Mouse (Mus musculus) limb, embryonic 12.5 days (tissue): ENCODE data around the gene Olfr419. TPM values are rescaled to one million over a fixed set of nuclear protein-coding genes. Genes with fewer than 3 reads are reported as not detected.

Experiments used
- ATAC-seq: fragments of 200-750 bp; cut with Nextera tagmentation; 2 replicates; pipeline ENCODE4 v1.8.0; 2017; ENCODE audit warnings: low read depth, moderate TSS enrichment; ENCODE audit not compliant: insufficient number of reproducible peaks, insufficient read depth, low FRiP score, low TSS enrichment
- H3K27ac ChIP-seq: fragments of 300-500 bp; sonication (generic); 2 replicates; pipeline ENCODE4 v1.5.1; 2016; ENCODE audit warnings: mild to moderate bottlenecking, moderate library complexity
- H3K27me3 ChIP-seq: fragments of 300-500 bp; sonication (generic); 2 replicates; pipeline ENCODE4 v1.6.1; 2016; ENCODE audit warnings: mild to moderate bottlenecking, moderate library complexity
- H3K36me3 ChIP-seq: fragments of 300-500 bp; sonication (generic); 2 replicates; pipeline ENCODE4 v1.6.1; 2016; ENCODE audit warnings: mild to moderate bottlenecking, moderate library complexity
- H3K4me1 ChIP-seq: fragments of 300-500 bp; sonication (generic); replicated peaks from 2 replicates; pipeline ENCODE4 v1.6.1; 2016
- H3K4me2 ChIP-seq: fragments of 300-500 bp; sonication (generic); 2 replicates; pipeline ENCODE4 v1.6.1; 2016; ENCODE audit warnings: mild to moderate bottlenecking, moderate library complexity
- H3K4me3 ChIP-seq: fragments of 300-500 bp; sonication (generic); replicated peaks from 2 replicates; pipeline ENCODE4 v1.5.1; 2016; ENCODE audit warnings: mild to moderate bottlenecking
- H3K9ac ChIP-seq: fragments of 300-500 bp; sonication (generic); replicated peaks from 2 replicates; pipeline ENCODE4 v1.6.1; 2016; ENCODE audit warnings: mild to moderate bottlenecking, moderate library complexity
- H3K9me3 ChIP-seq: fragments of 300-500 bp; sonication (generic); 2 replicates; pipeline ENCODE4 v1.6.1; 2016; ENCODE audit warnings: mild to moderate bottlenecking, moderate library complexity
- WGBS: fragments of 180-500 bp; shearing (Covaris S2); methylation state at CpG from one replicate; pipeline ENCODE4 v1.1.7; 2016; 5-methylcytosine and 5-hydroxymethylcytosine counted together
- polyA plus RNA-seq: library from polyadenylated mRNA; unstranded; fragments of >200 nt; fragmentation: Nextera tagmentation; extraction: Ambion mirVana; gene quantifications from 2 replicates; pipeline ENCODE4 v1.2.1, GENCODE M21; 2016

The Olfr419 gene
- polyA plus RNA-seq = not detected in 2 replicates

- ATAC-seq = no peak
- Histone ChIP-seq H3K4me2 (no peak within 1 kb of the TSS), H3K36me3 (no peaks in the 10 kb centered on the region), H3K9ac (no peak within 1 kb of the TSS), H3K4me3 (no peak within 1 kb of the TSS), H3K9me3 (no peaks in the 10 kb centered on the region), H3K27me3 (no peaks in the 10 kb centered on the region), H3K4me1 (no peaks in the 10 kb centered on the region), H3K27ac (no peak within 1 kb of the TSS)
- 79% methylated on average over 3 of the region's 3 CpGs for WGBS
Observed at GRCm38 (mm10) chr1:174251961-174252360, at the start of gene Olfr419. Olfr419 (minus strand) TSS chr1:174252061.

GRCm38 (mm10) chr1:174270643-174271042 is 18.8 kb upstream of the Olfr419 start:
- Histone ChIP-seq H3K9me3 (no peaks in the 10 kb centered on the region), H3K9ac (no peak overlapping the region), H3K36me3 (no peaks in the 10 kb centered on the region), H3K4me2 (no peak overlapping the region), H3K27me3 (no peaks in the 10 kb centered on the region), H3K4me1 (no peaks in the 10 kb centered on the region), H3K27ac (no peak overlapping the region), H3K4me3 (no peak overlapping the region)
- no peak for ATAC-seq
- WGBS = 84% methylated on average over 3 of the region's 3 CpGs

- H3K9ac ChIP-seq = no peak overlapping the region
- H3K4me1 ChIP-seq = no peaks in the 10 kb centered on the region
- no peak overlapping the region for H3K27ac ChIP-seq
- WGBS = 71% methylated on average over 4 of the region's 4 CpGs
- no peaks in the 10 kb centered on the region for H3K36me3 ChIP-seq
- H3K27me3 ChIP-seq = no peaks in the 10 kb centered on the region
- no peak for ATAC-seq
- no peak overlapping the region for H3K4me3 ChIP-seq
- H3K4me2 ChIP-seq = no peak overlapping the region
- H3K9me3 ChIP-seq = no peaks in the 10 kb centered on the region
Observed at GRCm38 (mm10) chr1:174269162-174269561, 17.3 kb upstream of the Olfr419 start.

- Histone ChIP-seq H3K4me3 (no peak overlapping the region), H3K4me1 (no peaks in the 10 kb centered on the region), H3K4me2 (no peak overlapping the region), H3K27ac (no peak overlapping the region), H3K9ac (no peak overlapping the region), H3K27me3 (no peaks in the 10 kb centered on the region), H3K9me3 (no peaks in the 10 kb centered on the region), H3K36me3 (no peaks in the 10 kb centered on the region)
- WGBS = 95% methylated on average over 4 of the region's 4 CpGs
- no peak for ATAC-seq
Observed at GRCm38 (mm10) chr1:174267816-174268215, 16.0 kb upstream of the Olfr419 start.

GRCm38 (mm10) chr1:174250376-174250775 is 1.5 kb downstream of the Olfr419 start:
- Histone ChIP-seq H3K9ac (no peak overlapping the region), H3K9me3 (no peaks in the 10 kb centered on the region), H3K4me3 (no peak overlapping the region), H3K27ac (no peak overlapping the region), H3K4me2 (no peak overlapping the region), H3K4me1 (no peaks in the 10 kb centered on the region), H3K27me3 (no peaks in the 10 kb centered on the region), H3K36me3 (no peaks in the 10 kb centered on the region)
- no peak for ATAC-seq
- WGBS = 80% methylated on average over 2 of the region's 2 CpGs

- no peak for ATAC-seq
- WGBS = 90% methylated on average over 6 of the region's 6 CpGs
- Histone ChIP-seq H3K4me2 (no peak overlapping the region), H3K9ac (no peak overlapping the region), H3K27me3 (no peaks in the 10 kb centered on the region), H3K4me1 (no peaks in the 10 kb centered on the region), H3K36me3 (no peaks in the 10 kb centered on the region), H3K4me3 (no peak overlapping the region), H3K9me3 (no peaks in the 10 kb centered on the region), H3K27ac (no peak overlapping the region)
Observed at GRCm38 (mm10) chr1:174247170-174247569, 4.7 kb downstream of the Olfr419 start.

GRCm38 (mm10) chr1:174246080-174246479 is 5.8 kb downstream of the Olfr419 start:
- no peaks in the 10 kb centered on the region for H3K4me1 ChIP-seq
- H3K4me2 ChIP-seq = no peak overlapping the region
- no peaks in the 10 kb centered on the region for H3K27me3 ChIP-seq
- no peak for ATAC-seq
- no peak overlapping the region for H3K4me3 ChIP-seq
- no peak overlapping the region for H3K9ac ChIP-seq
- 88% methylated on average over 1 of the region's 1 CpGs for WGBS
- no peaks in the 10 kb centered on the region for H3K36me3 ChIP-seq
- H3K27ac ChIP-seq = no peak overlapping the region
- H3K9me3 ChIP-seq = no peaks in the 10 kb centered on the region

- no peaks in the 10 kb centered on the region for H3K27me3 ChIP-seq
- 89% methylated on average over 2 of the region's 2 CpGs for WGBS
- H3K4me3 ChIP-seq = no peak overlapping the region
- no peak overlapping the region for H3K4me2 ChIP-seq
- H3K4me1 ChIP-seq = no peaks in the 10 kb centered on the region
- no peak for ATAC-seq
- H3K9ac ChIP-seq = no peak overlapping the region
- no peak overlapping the region for H3K27ac ChIP-seq
- no peaks in the 10 kb centered on the region for H3K36me3 ChIP-seq
- no peaks in the 10 kb centered on the region for H3K9me3 ChIP-seq
Observed at GRCm38 (mm10) chr1:174244621-174245020, 7.2 kb downstream of the Olfr419 start.

GRCm38 (mm10) chr1:174239916-174240315 is 11.9 kb downstream of the Olfr419 start:
- no peak overlapping the region for H3K27ac ChIP-seq
- H3K4me1 ChIP-seq = no peaks in the 10 kb centered on the region
- WGBS = 86% methylated on average over 4 of the region's 4 CpGs

GRCm38 (mm10) chr1:174216528-174217204 is 35.2 kb downstream of the Olfr419 start:
- Histone ChIP-seq H3K9me3 (no peaks in the 10 kb centered on the region), H3K4me1 (no peaks in the 10 kb centered on the region), H3K4me3 (no peak overlapping the region), H3K36me3 (no peaks in the 10 kb centered on the region), H3K9ac (no peak overlapping the region), H3K4me2 (no peak overlapping the region), H3K27me3 (no peaks in the 10 kb centered on the region), H3K27ac (no peak overlapping the region)
- no peak for ATAC-seq
- WGBS = 93% methylated on average over 8 of the region's 8 CpGs

More at GRCm38 (mm10) chr1:174239916-174240315, 11.9 kb downstream of the Olfr419 start:
- Histone ChIP-seq H3K9me3 (no peaks in the 10 kb centered on the region), H3K27me3 (no peaks in the 10 kb centered on the region), H3K4me2 (no peak overlapping the region), H3K4me3 (no peak overlapping the region), H3K36me3 (no peaks in the 10 kb centered on the region), H3K9ac (no peak overlapping the region)
- no peak for ATAC-seq

GRCm38 (mm10) chr1:174215270-174216038 is 36.4 kb downstream of the Olfr419 start:
- Histone ChIP-seq H3K27me3 (no peaks in the 10 kb centered on the region), H3K9me3 (no peaks in the 10 kb centered on the region), H3K4me3 (no peak overlapping the region), H3K4me2 (no peak overlapping the region), H3K27ac (no peak overlapping the region), H3K4me1 (no peaks in the 10 kb centered on the region), H3K9ac (no peak overlapping the region), H3K36me3 (no peaks in the 10 kb centered on the region)
- no peak for ATAC-seq
- 73% methylated on average over 8 of the region's 8 CpGs for WGBS
